Mouse (Mus musculus) kidney, adult 11 months (tissue): ENCODE data around the gene Hpdl.
A peak's percentile ranks its signal among the peaks of the same experiment; 100 is the strongest.

Experiments used
- DNase-seq: peaks from one replicate; pipeline ENCODE4 v3.0.0; 2022

Hpdl gene

DNA sequence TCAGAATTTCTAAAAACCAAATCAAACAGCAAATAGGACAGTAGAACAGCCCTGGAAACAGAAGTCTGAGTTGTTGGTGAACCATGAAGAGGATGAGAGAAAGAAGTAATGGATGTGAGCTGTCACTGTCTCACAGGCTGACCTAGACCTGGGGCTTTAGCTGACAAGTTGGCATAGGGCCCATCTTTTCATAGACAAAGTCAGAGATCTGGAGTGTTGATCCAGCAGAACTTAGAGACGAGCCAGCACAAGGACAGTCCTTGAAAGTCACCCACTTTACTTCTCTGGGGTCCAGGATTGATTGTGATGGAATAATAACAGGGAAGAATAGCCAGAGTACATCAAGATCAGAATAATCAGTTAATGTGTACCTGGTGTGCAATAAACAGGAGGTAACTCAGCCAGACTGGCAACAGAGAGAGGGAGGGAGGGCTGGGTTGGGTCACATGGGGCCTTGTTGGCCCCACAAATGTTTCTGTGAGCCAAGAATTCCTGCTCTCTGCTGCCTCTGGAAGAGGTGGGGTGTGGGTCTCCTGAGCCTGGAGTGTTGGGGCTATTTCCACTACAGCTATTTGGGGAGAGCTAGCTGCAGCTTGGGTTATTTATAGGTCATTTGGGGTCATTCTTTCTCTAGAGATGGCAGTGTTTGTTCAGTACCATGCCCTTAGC lies 24.9 kb downstream of the Hpdl start:
- DNase-seq, result peak; percentile 68

DNA sequence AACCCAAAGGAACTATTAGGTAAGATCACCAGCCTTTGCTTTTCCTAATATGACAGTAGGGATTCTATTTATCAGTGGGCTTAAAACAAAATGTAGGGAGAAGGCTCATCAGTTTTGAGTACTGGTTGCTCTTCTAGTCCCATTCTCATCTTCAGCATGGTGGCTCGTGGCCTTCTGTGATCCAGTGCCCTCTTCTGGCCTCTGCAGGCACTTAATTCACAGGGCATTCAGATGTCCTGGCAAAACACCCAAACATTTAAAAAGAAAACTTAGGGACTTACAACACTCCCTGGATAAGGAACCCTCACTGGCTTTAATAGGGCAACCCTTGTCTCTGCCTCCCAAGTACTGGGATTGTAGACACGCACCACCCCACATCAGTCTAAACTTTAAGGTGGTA lies 27.2 kb downstream of the Hpdl start:
- no peak for DNase-seq

DNA sequence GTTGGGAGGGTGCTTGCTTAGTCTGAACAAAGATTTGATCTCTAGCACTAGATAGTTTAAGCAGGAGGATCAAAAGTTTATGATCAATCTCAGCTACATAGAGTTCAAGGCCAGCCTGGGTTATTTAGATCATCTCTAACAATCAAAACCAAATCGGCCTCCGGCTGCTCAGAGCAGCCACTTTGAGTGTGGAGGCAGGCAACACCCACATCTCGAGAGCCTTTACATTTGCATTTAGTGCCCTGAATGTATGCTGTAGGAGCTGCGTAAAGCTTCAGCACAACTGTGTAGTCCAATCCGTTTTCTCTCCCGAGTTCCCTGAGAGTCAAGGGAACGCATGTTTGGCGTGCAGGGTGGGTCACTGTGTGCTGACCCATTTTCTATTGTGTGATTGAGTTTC lies 29.1 kb downstream of the Hpdl start:
- DNase-seq, result no peak

DNA sequence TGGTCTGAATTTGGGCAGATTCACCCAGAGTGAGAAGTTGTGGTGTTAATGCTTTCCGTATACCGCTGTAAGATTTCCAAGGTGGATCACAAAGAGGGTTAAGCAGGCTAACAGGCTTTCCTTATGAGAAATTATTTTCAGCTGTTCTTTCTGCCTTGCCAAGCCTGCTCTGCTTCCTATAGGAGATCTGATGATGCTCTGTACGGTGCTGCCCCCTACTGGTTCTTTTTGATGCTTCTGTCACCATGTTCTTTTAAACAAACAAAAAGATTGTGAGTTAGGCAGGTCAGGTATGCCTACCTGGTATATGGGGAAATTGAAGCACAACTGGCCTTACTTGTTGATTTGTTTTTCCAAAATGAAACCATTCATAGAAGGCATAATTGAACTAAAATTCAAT lies 32.6 kb downstream of the Hpdl start:
- peak; percentile 62 for DNase-seq

DNA sequence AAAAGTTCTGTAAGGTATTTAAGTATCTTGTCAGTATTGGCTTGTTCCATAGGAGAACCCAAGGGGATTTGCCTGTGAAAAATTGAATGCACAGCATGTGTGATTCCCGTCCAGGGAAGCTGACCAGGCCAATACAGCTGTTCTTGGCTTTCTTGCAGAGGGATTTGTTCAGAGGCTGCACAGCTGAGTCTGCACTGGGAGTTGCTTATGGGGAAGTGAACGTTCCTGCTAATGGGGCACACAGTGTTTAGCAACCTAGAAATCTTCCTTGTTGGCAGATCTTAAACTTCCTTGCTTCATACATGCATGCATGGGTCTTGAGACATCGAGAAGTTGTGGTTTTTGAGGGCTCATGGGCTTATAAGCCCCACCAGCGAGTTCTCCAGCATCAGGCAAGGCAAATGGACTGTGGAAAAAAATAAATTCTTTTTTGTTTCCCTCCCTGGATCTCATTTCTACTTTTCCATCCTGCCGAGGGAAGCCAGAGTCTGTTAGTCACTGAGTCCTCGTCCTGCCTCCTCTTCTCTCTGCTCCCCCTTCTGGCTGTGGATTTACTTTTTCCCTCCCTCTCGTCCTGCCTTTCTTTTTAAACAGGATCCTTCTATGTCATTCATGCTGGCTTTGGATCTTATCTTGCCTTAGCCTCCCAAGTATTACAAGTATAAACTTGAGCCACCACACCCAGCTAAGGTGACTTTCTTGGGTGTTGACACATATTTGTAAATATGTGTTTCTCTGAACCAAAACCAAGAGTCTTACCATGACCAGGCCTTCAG lies 33.3 kb downstream of the Hpdl start:
- DNase-seq, result no peak

DNA sequence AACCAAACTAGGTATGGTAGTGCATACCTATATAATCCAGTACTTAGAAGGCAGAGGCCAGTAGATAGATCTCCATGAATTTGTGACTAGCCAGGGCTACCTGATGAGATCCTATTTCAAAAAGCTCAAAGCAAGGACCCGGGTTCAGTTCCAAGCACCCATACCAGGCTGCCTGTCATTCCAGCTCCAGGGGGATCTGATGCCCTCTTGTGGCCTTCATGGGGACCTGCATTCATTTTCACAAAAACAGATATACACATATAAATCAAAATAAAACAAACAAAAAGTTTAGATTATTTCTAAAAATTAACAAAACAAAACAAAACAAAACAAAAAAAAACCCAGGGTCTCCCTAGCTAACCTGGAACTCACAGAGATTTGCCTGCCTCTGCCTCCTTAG lies 34.9 kb downstream of the Hpdl start:
- no peak for DNase-seq

DNA sequence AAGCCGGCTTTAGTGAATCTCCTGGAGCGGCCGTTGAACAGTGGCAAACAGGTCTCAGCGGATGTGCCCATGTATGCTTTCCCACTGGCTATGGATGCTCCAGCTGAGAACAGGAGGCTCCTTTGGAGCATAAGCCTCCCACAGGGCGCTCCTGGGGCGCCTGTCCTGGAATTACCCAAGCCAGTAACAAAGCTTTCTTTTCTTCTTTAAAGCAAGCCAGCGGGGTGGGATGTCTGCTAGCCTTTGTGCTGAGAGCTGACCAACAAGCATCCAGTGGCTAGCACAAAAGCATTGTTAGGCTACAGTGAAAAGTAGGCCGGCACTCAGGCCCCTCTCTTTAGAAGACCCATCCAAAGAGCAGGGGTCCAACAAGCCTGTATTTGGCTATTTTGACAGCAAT lies 39.3 kb downstream of the Hpdl start:
- no peak for DNase-seq

DNA sequence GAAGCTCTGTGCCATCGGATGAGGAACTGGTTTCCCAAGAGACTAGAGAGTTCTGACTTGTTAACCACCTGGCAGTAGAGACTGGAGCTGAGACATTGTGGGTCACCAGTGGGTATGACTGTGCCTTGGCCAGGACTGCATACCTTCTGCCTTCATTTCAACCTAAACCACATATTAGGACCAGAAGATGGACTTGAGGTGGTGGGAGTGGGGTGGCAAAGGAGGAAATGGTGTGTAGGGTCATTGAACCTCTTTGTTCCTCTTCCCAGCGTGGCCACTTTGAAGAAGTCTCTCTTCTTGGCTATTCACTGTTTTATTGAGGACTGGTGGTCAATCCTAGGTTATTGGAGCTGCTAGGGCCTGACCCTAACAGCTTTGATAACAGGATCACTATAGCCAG lies 40.1 kb downstream of the Hpdl start:
- no peak for DNase-seq

DNA sequence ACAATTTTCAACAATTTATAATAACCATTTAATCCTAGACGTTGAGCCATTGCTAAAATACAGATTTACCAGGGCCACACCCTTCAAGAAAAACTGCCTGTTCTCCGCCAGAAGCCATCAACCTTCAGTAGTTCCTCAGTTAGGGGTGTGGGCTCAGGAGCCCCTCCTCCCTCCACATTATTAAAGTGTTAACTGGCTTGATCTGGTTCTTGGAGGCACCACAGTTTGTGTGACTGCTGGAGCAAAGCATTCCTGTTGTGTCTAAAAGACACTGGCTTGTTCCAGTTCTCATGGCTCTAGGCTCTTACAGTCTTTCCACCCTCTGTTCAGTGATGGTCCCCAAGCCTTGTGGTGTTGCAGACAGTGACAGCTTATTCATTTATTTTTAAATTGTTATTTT lies 41.0 kb downstream of the Hpdl start:
- DNase-seq, result no peak

DNA sequence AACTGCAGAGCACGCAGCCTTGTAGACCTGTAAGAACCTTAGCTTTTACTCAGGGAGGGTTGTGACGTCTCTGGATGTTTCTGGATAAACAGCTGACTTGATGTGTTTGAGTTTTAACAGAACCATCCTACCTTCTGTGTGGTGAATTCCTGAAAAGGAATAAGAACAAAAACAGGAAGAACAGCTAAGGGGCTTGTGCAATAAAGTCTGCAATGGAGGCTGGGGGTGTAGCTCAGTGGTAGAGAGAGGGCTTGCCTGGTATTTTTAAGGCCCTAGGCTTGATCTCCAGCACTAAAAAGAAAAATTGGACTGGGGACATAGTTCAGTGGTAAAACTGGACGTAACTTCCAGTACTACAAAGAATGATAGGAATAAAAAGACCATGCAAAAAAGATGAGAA lies 44.4 kb downstream of the Hpdl start:
- DNase-seq, result no peak

DNA sequence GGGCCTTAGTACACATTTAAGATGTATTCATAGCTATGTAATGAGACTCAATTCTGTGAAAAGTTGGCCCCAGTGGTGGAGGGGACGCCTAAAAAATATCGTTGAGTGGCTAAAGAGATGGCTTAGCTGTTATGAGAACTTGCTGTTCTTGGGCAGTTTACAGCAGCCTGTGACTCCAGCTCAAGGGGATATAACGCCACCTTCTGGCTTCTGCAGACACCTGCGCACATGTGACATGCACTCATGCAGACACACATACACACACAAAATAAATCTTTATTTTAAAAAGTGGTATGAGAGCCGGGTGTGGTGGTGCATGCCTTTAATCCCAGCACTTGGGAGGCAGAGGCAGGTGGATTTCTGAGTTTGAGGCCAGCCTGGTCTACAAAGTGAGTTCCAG lies 45.1 kb downstream of the Hpdl start:
- DNase-seq, result no peak
